Mouse (Mus musculus): ENCODE measurements around the gene Ttc30a1. TPM values are rescaled to one million over a fixed set of nuclear protein-coding genes. Genes with fewer than 3 reads are reported as not detected.

Ttc30a1 gene
- polyA plus RNA-seq (2017; shearing (Covaris generic)), result 1 to 10 TPM in 1 of 2 experiments, under 1 TPM in 1; 0.90 to 1.7 TPM

- peak; percentile 89 for ATAC-seq
Measured at GRCm38 (mm10) chr2:75981440-75982081, at the start of gene Ttc30a1. Ttc30a1 (minus strand) TSS chr2:75981967.

GRCm38 (mm10) chr2:76030080-76030479 lies 48.3 kb upstream of the Ttc30a1 start:
- no peak for ATAC-seq

- ATAC-seq, result no peak
Measured at GRCm38 (mm10) chr2:76029081-76029901, 47.5 kb upstream of the Ttc30a1 start.

GRCm38 (mm10) chr2:76016890-76017289 lies 35.1 kb upstream of the Ttc30a1 start:
- ATAC-seq, result no peak

GRCm38 (mm10) chr2:76016136-76016535 lies 34.4 kb upstream of the Ttc30a1 start:
- no peak for ATAC-seq

- peak; percentile 74 for ATAC-seq
Measured at GRCm38 (mm10) chr2:76015460-76015859, 33.7 kb upstream of the Ttc30a1 start.

GRCm38 (mm10) chr2:76014659-76015058 lies 32.9 kb upstream of the Ttc30a1 start:
- no peak for ATAC-seq

GRCm38 (mm10) chr2:76006194-76006593 lies 24.4 kb upstream of the Ttc30a1 start:
- ATAC-seq, result no peak

- no peak for ATAC-seq
Measured at GRCm38 (mm10) chr2:76002899-76003298, 21.1 kb upstream of the Ttc30a1 start.

GRCm38 (mm10) chr2:76001392-76001791 lies 19.6 kb upstream of the Ttc30a1 start:
- peak; percentile 70 for ATAC-seq

- no peak for ATAC-seq
Measured at GRCm38 (mm10) chr2:75999636-76000035, 17.9 kb upstream of the Ttc30a1 start.

- no peak for ATAC-seq
Measured at GRCm38 (mm10) chr2:75998692-75999091, 16.9 kb upstream of the Ttc30a1 start.

- no peak for ATAC-seq
Measured at GRCm38 (mm10) chr2:75997726-75998125, 16.0 kb upstream of the Ttc30a1 start.

- no peak for ATAC-seq
Measured at GRCm38 (mm10) chr2:75994841-75995240, 13.1 kb upstream of the Ttc30a1 start.

- ATAC-seq, result no peak
Measured at GRCm38 (mm10) chr2:75991581-75992205, 9.9 kb upstream of the Ttc30a1 start.

- peak; percentile 95 for ATAC-seq
Measured at GRCm38 (mm10) chr2:75990885-75991539, 9.2 kb upstream of the Ttc30a1 start.

GRCm38 (mm10) chr2:75989694-75990093 lies 7.9 kb upstream of the Ttc30a1 start:
- no peak for ATAC-seq

- ATAC-seq, result no peak
Measured at GRCm38 (mm10) chr2:75988779-75989363, 7.1 kb upstream of the Ttc30a1 start.

GRCm38 (mm10) chr2:75988378-75988777 lies 6.6 kb upstream of the Ttc30a1 start:
- ATAC-seq, result no peak

- ATAC-seq, result no peak
Measured at GRCm38 (mm10) chr2:75987739-75988138, 6.0 kb upstream of the Ttc30a1 start.

GRCm38 (mm10) chr2:75985124-75985523 lies 3.4 kb upstream of the Ttc30a1 start:
- ATAC-seq, result peak; percentile 79

GRCm38 (mm10) chr2:75983847-75984246 lies 2.1 kb upstream of the Ttc30a1 start:
- no peak for ATAC-seq

GRCm38 (mm10) chr2:75983091-75983490 lies 1.3 kb upstream of the Ttc30a1 start:
- ATAC-seq, result no peak
